Mouse (Mus musculus): ENCODE measurements around the gene Creg1. TPM values are rescaled to one million over a fixed set of nuclear protein-coding genes. Genes with fewer than 3 reads are reported as not detected.

The Creg1 gene
- polyA plus RNA-seq, 1 experiment from 2014 or later = 32.9 TPM

DNA sequence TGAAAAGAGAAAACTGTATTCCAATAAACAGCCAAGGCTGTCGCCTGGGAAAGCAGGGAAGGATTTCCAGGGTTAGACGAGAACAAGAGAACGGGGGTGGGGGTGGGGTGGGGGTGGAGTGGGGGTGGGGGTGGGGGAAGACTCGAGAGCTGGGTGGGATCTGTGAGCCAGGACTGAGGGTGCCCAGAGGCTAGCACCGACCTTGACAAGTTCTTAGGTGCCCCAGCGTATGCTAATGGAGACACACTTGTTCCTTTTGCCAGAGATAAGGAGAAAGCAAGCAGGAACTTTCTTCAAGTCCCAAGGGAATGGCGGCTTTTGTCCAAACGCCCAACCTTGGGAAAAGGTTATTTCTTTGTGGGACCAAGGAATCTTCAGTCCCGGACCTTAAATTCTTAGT, 8.5 kb downstream of the Creg1 start:
- Histone ChIP-seq H3K4me3 (no peak overlapping the region), H3K4me1 (replicated peaks) (peaks cover 9% of the 10 kb centered on the region), H3K9ac (no peak overlapping the region), H3K27me3 (peaks cover 23% of the 10 kb centered on the region), H3K36me3 (no peaks in the 10 kb centered on the region), H3K27ac (replicated peaks) (no peak overlapping the region), H3K4me2 (no peak overlapping the region; the same call in 1 of the 2 replicates), H3K9me3 (no peaks in the 10 kb centered on the region)
- 54% methylated on average over 9 of the region's 9 CpGs for WGBS
- no peak for ATAC-seq (ENCODE audit: low read depth)

- H3K36me3 ChIP-seq = no peaks in the 10 kb centered on the region
- H3K27me3 ChIP-seq = peaks cover 41% of the 10 kb centered on the region
- peaks cover 16% of the 10 kb centered on the region for H3K4me1 ChIP-seq (replicated peaks)
- H3K4me3 ChIP-seq = no peak overlapping the region
- 46% methylated on average over 19 of the region's 19 CpGs for WGBS
- no peak overlapping the region for H3K27ac ChIP-seq (replicated peaks)
- no peak overlapping the region for H3K4me2 ChIP-seq
- H3K9ac ChIP-seq = no peak overlapping the region
- H3K9me3 ChIP-seq = no peaks in the 10 kb centered on the region
- ATAC-seq (ENCODE audit: low read depth) = no peak
Measured at GRCm38 (mm10) chr1:165775518-165776294, 12.2 kb downstream of the Creg1 start.

GRCm38 (mm10) chr1:165779954-165780585, 16.5 kb downstream of the Creg1 start:
- no peaks in the 10 kb centered on the region for H3K9me3 ChIP-seq
- H3K36me3 ChIP-seq = no peaks in the 10 kb centered on the region
- H3K4me2 ChIP-seq = peak overlapping the region; percentile 53
- no peak overlapping the region for H3K27ac ChIP-seq (replicated peaks)
- peaks cover 78% of the 10 kb centered on the region for H3K27me3 ChIP-seq
- WGBS = 4% methylated on average over 13 of the region's 13 CpGs
- peak overlapping the region; percentile 31; the same call in 1 of the 2 replicates for H3K9ac ChIP-seq
- H3K4me3 ChIP-seq = peak overlapping the region; percentile 28
- peaks cover 14% of the 10 kb centered on the region; the same call in 1 of the 2 replicates for H3K4me1 ChIP-seq (replicated peaks)
- ATAC-seq (ENCODE audit: low read depth) = peak; percentile 66

- Histone ChIP-seq H3K9ac (peak overlapping the region; percentile 31; the same call in 1 of the 2 replicates), H3K4me2 (peak overlapping the region; percentile 53), H3K27me3 (peaks cover 80% of the 10 kb centered on the region), H3K4me3 (peak overlapping the region; percentile 28), H3K36me3 (no peaks in the 10 kb centered on the region), H3K4me1 (replicated peaks) (peaks cover 13% of the 10 kb centered on the region; the same call in 1 of the 2 replicates), H3K27ac (replicated peaks) (no peak overlapping the region), H3K9me3 (no peaks in the 10 kb centered on the region)
- 3% methylated on average over 20 of the region's 20 CpGs for WGBS
- peak; percentile 71 for ATAC-seq (ENCODE audit: low read depth)
Measured at GRCm38 (mm10) chr1:165780586-165781111, 17.1 kb downstream of the Creg1 start.

GRCm38 (mm10) chr1:165781426-165781825, 17.9 kb downstream of the Creg1 start:
- H3K9me3 ChIP-seq = no peaks in the 10 kb centered on the region
- peaks cover 76% of the 10 kb centered on the region for H3K27me3 ChIP-seq
- WGBS = 87% methylated on average over 9 of the region's 9 CpGs
- H3K36me3 ChIP-seq = no peaks in the 10 kb centered on the region
- no peak overlapping the region for H3K4me2 ChIP-seq
- peaks cover 21% of the 10 kb centered on the region for H3K4me1 ChIP-seq (replicated peaks)
- no peak for ATAC-seq (ENCODE audit: low read depth)
- H3K27ac ChIP-seq (replicated peaks) = no peak overlapping the region
- no peak overlapping the region for H3K4me3 ChIP-seq
- no peak overlapping the region for H3K9ac ChIP-seq

GRCm38 (mm10) chr1:165781911-165782310, 18.4 kb downstream of the Creg1 start:
- Histone ChIP-seq H3K9ac (no peak overlapping the region), H3K36me3 (no peaks in the 10 kb centered on the region), H3K27me3 (peaks cover 71% of the 10 kb centered on the region), H3K4me3 (no peak overlapping the region), H3K4me2 (no peak overlapping the region), H3K4me1 (replicated peaks) (peaks cover 23% of the 10 kb centered on the region), H3K9me3 (no peaks in the 10 kb centered on the region), H3K27ac (replicated peaks) (no peak overlapping the region)
- WGBS = 88% methylated on average over 12 of the region's 12 CpGs
- ATAC-seq (ENCODE audit: low read depth) = no peak

GRCm38 (mm10) chr1:165786296-165786695, 22.8 kb downstream of the Creg1 start:
- H3K27ac ChIP-seq (replicated peaks) = no peak overlapping the region
- 14% methylated on average over 11 of the region's 11 CpGs for WGBS
- ATAC-seq (ENCODE audit: low read depth) = 0 out of 2 replicates have a peak, but pooled peaks have one; percentile 66
- H3K9me3 ChIP-seq = no peaks in the 10 kb centered on the region
- peaks cover 75% of the 10 kb centered on the region for H3K27me3 ChIP-seq
- no peak overlapping the region for H3K4me3 ChIP-seq
- no peak overlapping the region for H3K9ac ChIP-seq
- peaks cover 12% of the 10 kb centered on the region for H3K4me1 ChIP-seq (replicated peaks)
- peak overlapping the region; percentile 35 for H3K4me2 ChIP-seq
- H3K36me3 ChIP-seq = no peaks in the 10 kb centered on the region

DNA sequence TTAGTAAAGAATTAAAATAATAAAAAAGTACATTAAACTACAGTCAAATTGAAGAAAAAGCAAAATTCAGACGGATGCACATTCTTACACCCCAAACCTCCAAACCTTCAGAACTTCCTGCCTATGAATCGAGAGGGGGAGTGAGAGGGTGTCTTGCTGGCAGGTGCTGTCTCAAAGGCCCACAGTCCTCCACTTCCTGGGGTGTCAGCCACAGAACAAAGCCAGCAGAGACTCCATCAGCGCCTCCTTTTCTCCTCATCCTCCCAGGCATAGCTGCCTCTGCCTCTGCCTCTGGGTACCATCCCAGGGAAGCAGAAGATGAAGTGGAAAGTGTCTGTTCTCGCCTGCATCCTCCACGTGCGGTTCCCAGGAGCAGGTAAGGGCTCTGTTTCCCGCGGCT, 25.0 kb downstream of the Creg1 start, which contains the start of gene Cd247:
Cd247 (plus strand) TSS at position 171 of the 400 bp plus-strand sequence.
- H3K36me3 ChIP-seq = no peaks in the 10 kb centered on the region
- no peak within 1 kb of the TSS for H3K9ac ChIP-seq
- no peak for ATAC-seq (ENCODE audit: low read depth)
- H3K4me3 ChIP-seq = no peak within 1 kb of the TSS
- H3K27ac ChIP-seq (replicated peaks) = no peak within 1 kb of the TSS
- 77% methylated on average over 8 of the region's 8 CpGs for WGBS
- peaks cover 12% of the 10 kb centered on the region for H3K4me1 ChIP-seq (replicated peaks)
- H3K9me3 ChIP-seq = no peaks in the 10 kb centered on the region
- peaks cover 54% of the 10 kb centered on the region for H3K27me3 ChIP-seq
- H3K4me2 ChIP-seq = no peak within 1 kb of the TSS

DNA sequence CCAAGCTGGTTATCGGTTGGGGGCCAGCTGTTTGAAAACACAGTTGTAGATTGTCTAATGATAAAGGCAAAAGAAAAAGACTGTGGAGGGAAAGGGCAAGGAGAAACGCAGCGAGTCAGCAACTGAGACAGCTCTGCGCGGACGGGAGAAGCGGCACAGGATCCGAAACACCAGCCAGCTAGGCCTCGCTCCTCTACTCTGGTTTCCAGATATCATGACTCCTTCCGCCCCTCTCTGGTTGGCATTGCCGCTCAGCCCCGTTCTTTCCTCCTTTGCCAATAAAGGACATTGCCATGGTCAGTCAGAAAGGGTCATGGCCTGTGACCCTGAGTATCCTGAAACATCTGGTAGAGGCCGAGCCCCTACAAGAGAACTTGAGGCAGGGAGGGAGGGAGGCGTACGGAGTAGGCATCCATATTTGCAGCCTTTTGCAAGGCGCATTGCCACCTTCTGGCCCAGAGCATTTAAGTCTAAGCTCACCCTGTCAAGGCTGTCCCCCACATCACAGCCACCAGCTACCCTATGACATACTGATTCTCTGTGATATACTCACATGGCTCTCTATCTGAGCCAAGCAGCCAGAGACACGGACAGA, 25.6 kb downstream of the Creg1 start:
- WGBS = 86% methylated on average over 17 of the region's 17 CpGs
- Histone ChIP-seq H3K4me2 (no peak overlapping the region), H3K9me3 (no peaks in the 10 kb centered on the region), H3K4me1 (replicated peaks) (peaks cover 12% of the 10 kb centered on the region), H3K27me3 (peaks cover 47% of the 10 kb centered on the region), H3K4me3 (no peak overlapping the region), H3K36me3 (no peaks in the 10 kb centered on the region), H3K27ac (replicated peaks) (no peak overlapping the region), H3K9ac (no peak overlapping the region)
- ATAC-seq (ENCODE audit: low read depth) = no peak

DNA sequence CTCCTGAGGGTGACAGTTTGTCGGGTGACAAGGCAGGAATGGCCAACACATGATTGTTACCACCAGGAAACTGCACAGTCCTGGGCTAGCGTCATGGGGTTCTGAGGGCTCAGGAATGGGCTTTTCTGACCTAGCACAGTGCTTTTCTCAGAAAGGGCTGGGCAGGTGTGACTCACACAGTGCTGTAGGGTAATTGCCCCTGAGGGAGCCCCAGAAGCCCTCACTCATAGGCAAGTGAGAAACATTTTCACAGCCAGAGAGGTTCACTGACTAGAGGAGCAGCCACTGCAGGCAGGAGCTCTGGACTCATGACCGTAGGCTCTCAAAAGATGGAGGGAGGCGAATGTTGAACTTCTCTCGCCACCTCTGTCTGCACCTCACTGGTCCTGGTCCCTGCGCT, 26.4 kb downstream of the Creg1 start:
- Histone ChIP-seq H3K27me3 (peaks cover 43% of the 10 kb centered on the region), H3K4me1 (replicated peaks) (peaks cover 12% of the 10 kb centered on the region), H3K4me3 (no peak overlapping the region), H3K36me3 (no peaks in the 10 kb centered on the region), H3K9ac (no peak overlapping the region), H3K4me2 (no peak overlapping the region), H3K27ac (replicated peaks) (no peak overlapping the region), H3K9me3 (no peaks in the 10 kb centered on the region)
- 87% methylated on average over 6 of the region's 6 CpGs for WGBS
- no peak for ATAC-seq (ENCODE audit: low read depth)

GRCm38 (mm10) chr1:165790461-165791210, 27.1 kb downstream of the Creg1 start:
- H3K36me3 ChIP-seq = no peaks in the 10 kb centered on the region
- H3K27ac ChIP-seq (replicated peaks) = no peak overlapping the region
- ATAC-seq (ENCODE audit: low read depth) = no peak
- no peak overlapping the region for H3K9ac ChIP-seq
- H3K4me2 ChIP-seq = no peak overlapping the region
- WGBS = 92% methylated on average over 17 of the region's 17 CpGs
- H3K4me3 ChIP-seq = no peak overlapping the region
- H3K27me3 ChIP-seq = peaks cover 41% of the 10 kb centered on the region
- H3K4me1 ChIP-seq (replicated peaks) = peaks cover 10% of the 10 kb centered on the region
- H3K9me3 ChIP-seq = no peaks in the 10 kb centered on the region

All from neural tube, embryonic 13.5 days (tissue).